Mouse (Mus musculus) liver, embryonic 14.5 days (tissue): Measurements from ENCODE around the gene Rps29. TPM values are rescaled to one million over a fixed set of nuclear protein-coding genes. Genes with fewer than 3 reads are reported as not detected.

Source experiments
- ATAC-seq: fragments of 200-750 bp; cut with Nextera tagmentation; 2 replicates; pipeline ENCODE4 v1.8.0; 2017; ENCODE audit warnings: moderate number of reproducible peaks, mild to moderate bottlenecking, moderate library complexity; ENCODE audit not compliant: insufficient read depth
- DNase-seq, 3 experiments: peaks; one replicate each; pipeline ENCODE4 v3.0.0-alpha.2; 2012 to 2013; ENCODE audit warnings: low read depth in 3 of 3, low spot score in 3 of 3
- H3K27ac ChIP-seq: fragments of 300-500 bp; sonication (generic); 2 replicates; pipeline ENCODE4 v1.5.1; 2014; ENCODE audit warnings: moderate library complexity, mild to moderate bottlenecking, control low read depth, inconsistent platforms
- H3K27me3 ChIP-seq: fragments of 300-500 bp; sonication (generic); 2 replicates; pipeline ENCODE4 v1.6.1; 2014; ENCODE audit warnings: mild to moderate bottlenecking, low read length, moderate library complexity; ENCODE audit not compliant: control insufficient read depth, insufficient read depth
- H3K36me3 ChIP-seq: fragments of 300-500 bp; sonication (generic); replicated peaks from 2 replicates; pipeline ENCODE4 v1.6.1; 2014; ENCODE audit warnings: low read depth; ENCODE audit not compliant: control insufficient read depth, insufficient read depth
- H3K4me1 ChIP-seq, 2 experiments: fragments of 200-500 bp in 1 of 2; fragments of 300-500 bp in 1 of 2; sonication (generic) in 1 of 2; replicated peaks; 2 replicates each; pipeline ENCODE4 v1.6.1; 2012 to 2014; ENCODE audit warnings: antibody characterized with exemption in 1 of 2, inconsistent platforms in 1 of 2, low read length in 1 of 2; ENCODE audit not compliant: control insufficient read depth in 2 of 2, insufficient read depth in 2 of 2
- H3K4me2 ChIP-seq: fragments of 300-500 bp; sonication (generic); 2 replicates; pipeline ENCODE4 v1.6.1; 2014; ENCODE audit warnings: low read depth, mild to moderate bottlenecking, control low read depth, moderate library complexity
- H3K4me3 ChIP-seq, 2 experiments: fragments of 200-500 bp in 1 of 2; fragments of 300-500 bp in 1 of 2; sonication (generic) in 1 of 2; 2 replicates each; pipeline ENCODE4 v1.5.1; 2012 to 2014; ENCODE audit warnings: low read depth in 2 of 2, low read length in 2 of 2, mild to moderate bottlenecking in 2 of 2, control low read depth in 1 of 2, inconsistent platforms in 1 of 2, moderate library complexity in 1 of 2; ENCODE audit not compliant: insufficient read depth in 1 of 2
- H3K9ac ChIP-seq: fragments of 300-500 bp; sonication (generic); replicated peaks from 2 replicates; pipeline ENCODE4 v1.6.1; 2014; ENCODE audit warnings: mild to moderate bottlenecking, control low read depth, moderate library complexity
- H3K9me3 ChIP-seq: fragments of 300-500 bp; sonication (generic); 2 replicates; pipeline ENCODE4 v1.6.1; 2016; ENCODE audit warnings: low read length, mixed read lengths; ENCODE audit not compliant: control insufficient read depth
- CTCF ChIP-seq: IDR thresholded peaks from 2 replicates; pipeline ENCODE4 v1.5.1; 2016; ENCODE audit warnings: antibody characterized with exemption, low read depth, control low read depth
- EP300 ChIP-seq: IDR thresholded peaks from 2 replicates; pipeline ENCODE4 v1.6.1; 2016; ENCODE audit warnings: antibody characterized with exemption, low read depth
- WGBS: fragments of 180-500 bp; shearing (Covaris S2); extraction: QIAGEN DNeasy Blood & Tissue Kit; methylation state at CpG from one replicate; pipeline ENCODE4 v1.1.7; 2014; ENCODE audit not compliant: insufficient replicate concordance; 5-methylcytosine and 5-hydroxymethylcytosine counted together
- polyA plus RNA-seq, 2 experiments: library from polyadenylated mRNA; depleted of rRNA in 1 of 2; stranded (reverse) in 1 of 2; unstranded in 1 of 2; fragments of >200 nt; fragmentation: Nextera tagmentation in 1 of 2; extraction: Ambion mirVana in 1 of 2; gene quantifications; 2 replicates each; pipeline versions ENCODE4 v1.2.1 to v1.2.3; 2012 to 2014

Rps29 gene
- polyA plus RNA-seq, 2 experiments, result 1,541 to 1,778 TPM

GRCm38 (mm10) chr12:69198985-69199384 is 40.0 kb upstream of the Rps29 start:
- H3K4me2 ChIP-seq, result peak overlapping the region; percentile 99
- ATAC-seq (no peak), DNase-seq (no peak)
- peaks cover 37% of the 10 kb centered on the region for H3K36me3 ChIP-seq
- H3K9ac ChIP-seq, result 0 out of 2 replicates have a peak overlapping the region, but pooled peaks have one; percentile 15
- TF ChIP-seq CTCF (no peak), EP300 (no peak)
- no peak overlapping the region for H3K27ac ChIP-seq
- peaks cover 6 to 7% of the 10 kb centered on the region in 2 experiments; a peak in 3 of 4 replicates for H3K4me1 ChIP-seq
- peak overlapping the region; percentile 3 to 83; a peak in 3 of 4 replicates for H3K4me3 ChIP-seq
- no peaks in the 10 kb centered on the region for H3K9me3 ChIP-seq
- no peaks in the 10 kb centered on the region for H3K27me3 ChIP-seq

GRCm38 (mm10) chr12:69198164-69198535 is 39.2 kb upstream of the Rps29 start, which contains the start of gene Dnaaf2:
TSS of gene Dnaaf2 (minus strand) at chr12:69198429.
- DNase-seq (peak in 2 of 3 experiments; percentile 49 to 60), ATAC-seq (peak; percentile 24)
- Histone ChIP-seq H3K4me1 (peaks cover 6 to 7% of the 10 kb centered on the region in 2 experiments; a peak in 3 of 4 replicates), H3K27me3 (no peaks in the 10 kb centered on the region), H3K9ac (peak within 1 kb of the TSS; percentile 70), H3K36me3 (peaks cover 34% of the 10 kb centered on the region), H3K4me2 (peak within 1 kb of the TSS; percentile 99), H3K9me3 (no peaks in the 10 kb centered on the region), H3K4me3 (peak within 1 kb of the TSS; percentile 83 to 95), H3K27ac (peak within 1 kb of the TSS; percentile 67)
- 0% methylated on average over 18 of the region's 18 CpGs for WGBS
- TF ChIP-seq EP300 (no peak), CTCF (no peak)

GRCm38 (mm10) chr12:69197378-69198163 is 38.6 kb upstream of the Rps29 start:
- H3K4me2 ChIP-seq, result peak overlapping the region; percentile 99
- peak; percentile 81 for ATAC-seq
- H3K4me1 ChIP-seq, result peaks cover 6 to 7% of the 10 kb centered on the region in 2 experiments; a peak in 3 of 4 replicates
- TF ChIP-seq CTCF, result no peak
- no peak for TF ChIP-seq EP300
- peaks cover 28% of the 10 kb centered on the region for H3K36me3 ChIP-seq
- no peaks in the 10 kb centered on the region for H3K27me3 ChIP-seq
- H3K27ac ChIP-seq, result peak overlapping the region; percentile 67
- peak overlapping the region; percentile 83 to 95 for H3K4me3 ChIP-seq
- H3K9ac ChIP-seq, result peak overlapping the region; percentile 70
- no peaks in the 10 kb centered on the region for H3K9me3 ChIP-seq
- whole genome bisulfite sequencing, result under 1% methylated on average over 93 of the region's 94 CpGs
- peak; percentile 50 to 58 (median 53) for DNase-seq

- Histone ChIP-seq H3K36me3 (peaks cover 24% of the 10 kb centered on the region), H3K9ac (peak within 1 kb of the TSS; percentile 70), H3K27me3 (no peaks in the 10 kb centered on the region), H3K4me3 (peak within 1 kb of the TSS; percentile 83 to 95), H3K27ac (peak within 1 kb of the TSS; percentile 67), H3K9me3 (no peaks in the 10 kb centered on the region), H3K4me1 (peaks cover 6 to 7% of the 10 kb centered on the region in 2 experiments; a peak in 3 of 4 replicates), H3K4me2 (peak within 1 kb of the TSS; percentile 99)
- ATAC-seq (peak; percentile 71), DNase-seq (peak; percentile 59 to 62 (median 60))
- no peak for TF ChIP-seq EP300
- no peak for TF ChIP-seq CTCF
- under 1% methylated on average over 75 of the region's 75 CpGs for WGBS
Observed at GRCm38 (mm10) chr12:69196444-69197377, 37.7 kb upstream of the Rps29 start, which contains the start of gene Gm49383. TSS of gene Gm49383 (minus strand) at chr12:69197104.
